ENCODE assay signal across 8 mouse cellular contexts in the genomic region with DNA sequence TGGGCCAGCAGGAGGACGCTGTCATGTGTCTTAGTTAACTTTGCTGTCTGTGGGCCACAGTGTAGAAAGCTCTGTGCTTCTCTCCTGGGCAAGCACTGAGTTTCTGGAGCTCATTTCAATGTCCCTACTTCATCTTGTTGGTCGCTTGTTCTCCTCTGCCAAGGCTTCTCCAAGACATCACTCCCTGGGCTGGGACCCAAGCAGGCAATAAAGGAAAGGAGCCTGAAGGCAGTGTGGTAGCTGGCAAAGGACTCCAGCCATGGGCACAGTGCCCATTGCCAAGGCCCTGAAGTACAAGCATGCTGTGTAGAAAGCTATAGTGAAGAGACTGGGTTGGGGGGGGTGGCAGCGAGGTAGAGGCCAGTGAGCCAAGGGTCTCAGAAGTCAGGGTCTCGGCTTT. TPM values are rescaled to one million over a fixed set of nuclear protein-coding genes. Genes with fewer than 3 reads are reported as not detected.
DNase-seq lines count a peak whose midpoint lies in the region; ATAC-seq and TF ChIP-seq lines count a peak whose summit lies in the region.
"Had no signal": no experiment of that assay in that cellular context is flagged by ENCODE, and none has a peak within 500 bp of the region (broad histone marks: within the 10 kb centered on the region; RNA-seq: fewer than 3 reads in every experiment).

No protein-coding gene starts in this region.

- ATAC-seq in CD4-positive, CD25-positive, alpha-beta regulatory T cell, adult 4 months, result no peak

- WGBS in cerebellum, adult 2 months, result 44% methylated on average over 4 of the region's 4 CpGs
- 38% methylated on average over 4 of the region's 4 CpGs for WGBS in large intestine, adult 2 months

- H3K4me3 ChIP-seq in cerebellum, adult 2 months (replicated peaks; ENCODE audit: insufficient read depth, low read depth, low read length), result no peak overlapping the region
- H3K4me3 ChIP-seq: lung, embryonic 15.5 days had no signal

- peak; percentile 67 for DNase-seq in ovary, postnatal 36 days (ENCODE audit: low spot score)
- no peak for DNase-seq in ovary, postnatal 14 days (ENCODE audit: low spot score)
- DNase-seq in cerebellum, adult 2 months, result peak; percentile 31 to 44
- DNase-seq in large intestine, adult 2 months (ENCODE audit: low read depth, low spot score), result peak; percentile 24
- DNase-seq in right cerebral cortex, postnatal 4 days, result peak; percentile 63
- DNase-seq in spleen, postnatal 10 days (ENCODE audit: low spot score in 2 of 2), result no peak

- H3K27ac ChIP-seq in cerebellum, adult 2 months (ENCODE audit: insufficient read depth, low read length), result no peak overlapping the region
- H3K27ac ChIP-seq: lung, embryonic 15.5 days had no signal

- no peaks in the 10 kb centered on the region for H3K4me1 ChIP-seq in cerebellum, adult 2 months (ENCODE audit: control insufficient read depth, insufficient read depth, low read length)

- no peak for TF ChIP-seq POLR2A in cerebellum, adult 2 months (IDR thresholded peaks at IDR 0.05; ENCODE audit: borderline replicate concordance, insufficient read depth, low read length)

- TF ChIP-seq CTCF in cerebellum, adult 2 months (IDR thresholded peaks at IDR 0.05; ENCODE audit: borderline replicate concordance, insufficient read depth, low read depth, low read length), result no peak

- H3K27me3 ChIP-seq in cerebellum, adult 2 months (ENCODE audit: control insufficient read depth, insufficient read depth, low read length), result no peaks in the 10 kb centered on the region
- H3K27me3 ChIP-seq: lung, embryonic 15.5 days had no signal

RNA-seq across cellular contexts. Expression of a gene that starts 15.5 kb away (rescaled TPM):
- polyA plus RNA-seq in cerebellum, adult 2 months (2012; rRNA removed), result not detected in 2 replicates
- not detected in 2 replicates for polyA plus RNA-seq in large intestine, adult 2 months (2012; rRNA removed)
- polyA plus RNA-seq in CD4-positive, CD25-positive, alpha-beta regulatory T cell, adult 4 months (2017; shearing (Covaris generic)), result not detected
- polyA plus RNA-seq: lung, embryonic 15.5 days had no signal

RNA-seq across cellular contexts. Expression of a gene that starts 38.8 kb away (rescaled TPM):
- 41.5 and 45.1 TPM in 2 replicates for polyA plus RNA-seq in cerebellum, adult 2 months (2012; rRNA removed)
- 25.8 and 28.2 TPM in 2 replicates for polyA plus RNA-seq in large intestine, adult 2 months (2012; rRNA removed)
- 10 to 100 TPM; 20.3 to 29.3 TPM for polyA plus RNA-seq in CD4-positive, CD25-positive, alpha-beta regulatory T cell, adult 4 months (2017; shearing (Covaris generic))

Comparison
In these comparisons a context has a peak if more than half of its experiments do, and no peak if none do; other contexts are left out.
1. DNase-seq: peak in ovary, postnatal 36 days (single experiment), cerebellum, adult 2 months (2 of 2), large intestine, adult 2 months (single experiment) and right cerebral cortex, postnatal 4 days (single experiment); none in ovary, postnatal 14 days (single experiment) and spleen, postnatal 10 days (0 of 2).